ENCODE assay signal across 21 mouse cellular contexts in genomic region chr9:108525400-108525799, GRCm38 (mm10).
"Had no signal": no experiment of that assay in that cellular context is flagged by ENCODE, and none has a peak within 500 bp of the region (broad histone marks: within the 10 kb centered on the region; RNA-seq: fewer than 3 reads in every experiment).

No protein-coding gene starts in this region.

- H3K27ac ChIP-seq: layer of hippocampus, adult 2 months; liver, embryonic 14.5 days; lung, embryonic 15.5 days; midbrain, embryonic 10.5 days; midbrain, embryonic 15.5 days; neural tube, embryonic 12.5 days; neural tube, embryonic 15.5 days; stomach, postnatal 0 days had no signal

- H3K9me3 ChIP-seq: lung, embryonic 15.5 days; megakaryocyte, embryonic 14.5 days; midbrain, embryonic 10.5 days; midbrain, embryonic 15.5 days; neural tube, embryonic 12.5 days; neural tube, embryonic 15.5 days had no signal

- H3K27me3 ChIP-seq: lung, embryonic 15.5 days; megakaryocyte, embryonic 14.5 days; midbrain, embryonic 15.5 days; neural tube, embryonic 12.5 days; neural tube, embryonic 15.5 days had no signal

- H3K4me1 ChIP-seq: lung, embryonic 15.5 days; midbrain, embryonic 10.5 days had no signal

- DNase-seq: kidney, adult 9 months; kidney, postnatal 14 days; layer of hippocampus, adult 9-11 months; lung, adult 18-20 months; lung, postnatal 10 days; lung, postnatal 36 days; right cerebral cortex, adult 18-20 months; right cerebral cortex, postnatal 14 days; right cerebral cortex, postnatal 4 days; thymus, adult 2 months; thymus, postnatal 14 days; thymus, postnatal 4 days had no signal

- H3K9ac ChIP-seq: liver, embryonic 14.5 days; lung, embryonic 15.5 days; midbrain, embryonic 15.5 days; neural tube, embryonic 12.5 days; neural tube, embryonic 15.5 days had no signal

- H3K4me2 ChIP-seq: lung, embryonic 15.5 days; midbrain, embryonic 15.5 days; neural tube, embryonic 12.5 days; neural tube, embryonic 15.5 days had no signal

- H3K4me3 ChIP-seq: layer of hippocampus, adult 2 months; lung, embryonic 15.5 days; megakaryocyte, embryonic 14.5 days; midbrain, embryonic 10.5 days; midbrain, embryonic 15.5 days; neural tube, embryonic 12.5 days; neural tube, embryonic 15.5 days had no signal
